ENCODE assay signal across 9 mouse cellular contexts in the genomic region with DNA sequence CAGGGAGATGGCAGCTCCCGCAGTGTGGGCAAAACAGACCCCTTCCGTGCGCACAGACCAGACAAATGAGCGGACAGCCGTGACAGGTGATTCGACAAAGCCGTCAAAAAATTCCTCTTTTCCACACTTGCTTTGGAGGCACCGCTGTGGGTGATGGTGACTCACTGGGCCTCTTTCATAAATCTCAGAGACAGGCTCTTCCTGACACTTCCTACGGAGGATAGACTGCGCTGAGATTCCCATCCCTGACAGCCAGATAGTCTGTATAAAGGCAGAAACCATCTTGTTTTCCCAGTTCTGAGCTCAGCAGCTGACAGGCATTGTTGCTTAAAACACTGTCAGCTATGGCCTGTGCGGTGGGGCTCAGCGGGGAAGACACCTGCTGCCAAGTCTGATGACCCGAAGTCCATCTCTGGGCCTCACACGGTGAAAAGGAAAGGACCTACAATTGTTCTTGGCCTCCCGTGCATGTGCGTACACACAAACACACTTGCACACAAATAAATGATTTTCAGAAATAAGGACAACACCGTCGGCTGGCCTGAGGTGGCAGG. TPM values are rescaled to one million over a fixed set of nuclear protein-coding genes. Genes with fewer than 3 reads are reported as not detected.
A peak's percentile ranks its signal among the peaks of the same experiment; 100 is the strongest.
DNase-seq lines count a peak whose midpoint lies in the region; ATAC-seq and TF ChIP-seq lines count a peak whose summit lies in the region.
"Had no signal": no experiment of that assay in that cellular context is flagged by ENCODE, and none has a peak within 500 bp of the region (broad histone marks: within the 10 kb centered on the region; RNA-seq: fewer than 3 reads in every experiment).

No protein-coding gene starts in this region.

- peak overlapping the region; percentile 66 for H3K4me3 ChIP-seq in E14TG2a.4 (replicated peaks; ENCODE audit: low read length)
- H3K4me3 ChIP-seq in embryonic facial prominence, embryonic 12.5 days, result no peak overlapping the region
- H3K4me3 ChIP-seq in limb, embryonic 12.5 days (replicated peaks), result no peak overlapping the region
- no peak overlapping the region for H3K4me3 ChIP-seq in liver, embryonic 12.5 days
- H3K4me3 ChIP-seq: megakaryocyte, embryonic 14.5 days had no signal

- H3K4me2 ChIP-seq in embryonic facial prominence, embryonic 12.5 days (replicated peaks), result peak overlapping the region; percentile 51
- H3K4me2 ChIP-seq in limb, embryonic 12.5 days, result peak overlapping the region; percentile 55
- no peak overlapping the region for H3K4me2 ChIP-seq in liver, embryonic 12.5 days

- peaks cover 38% of the 10 kb centered on the region for H3K27me3 ChIP-seq in E14TG2a.4 (ENCODE audit: insufficient read depth, low read length)
- 0 out of 2 replicates have a peak, but pooled peaks cover 3% of the 10 kb centered on the region for H3K27me3 ChIP-seq in embryonic facial prominence, embryonic 12.5 days
- H3K27me3 ChIP-seq in limb, embryonic 12.5 days, result peaks cover 21% of the 10 kb centered on the region
- H3K27me3 ChIP-seq in liver, embryonic 12.5 days (replicated peaks), result peaks cover 14% of the 10 kb centered on the region; the same call in 1 of the 2 replicates

- H3K36me3 ChIP-seq in E14TG2a.4 (ENCODE audit: insufficient read depth, low read length), result no peaks in the 10 kb centered on the region
- H3K36me3 ChIP-seq in embryonic facial prominence, embryonic 12.5 days, result no peaks in the 10 kb centered on the region
- no peaks in the 10 kb centered on the region for H3K36me3 ChIP-seq in limb, embryonic 12.5 days
- no peaks in the 10 kb centered on the region for H3K36me3 ChIP-seq in liver, embryonic 12.5 days

- peaks cover 34% of the 10 kb centered on the region for H3K4me1 ChIP-seq in E14TG2a.4 (replicated peaks; ENCODE audit: low read depth, low read length)
- H3K4me1 ChIP-seq in embryonic facial prominence, embryonic 12.5 days, result peaks cover 23% of the 10 kb centered on the region
- H3K4me1 ChIP-seq in limb, embryonic 12.5 days (replicated peaks), result peaks cover 34% of the 10 kb centered on the region
- H3K4me1 ChIP-seq in liver, embryonic 12.5 days, result peaks cover 23% of the 10 kb centered on the region

- H3K9me3 ChIP-seq in E14TG2a.4 (ENCODE audit: low read length), result no peaks in the 10 kb centered on the region
- H3K9me3 ChIP-seq in embryonic facial prominence, embryonic 12.5 days, result no peaks in the 10 kb centered on the region
- no peaks in the 10 kb centered on the region for H3K9me3 ChIP-seq in limb, embryonic 12.5 days
- no peaks in the 10 kb centered on the region for H3K9me3 ChIP-seq in liver, embryonic 12.5 days (replicated peaks)

- peak; percentile 89 for ATAC-seq in frontal cortex, adult (ENCODE audit: low TSS enrichment)
- no peak for ATAC-seq in embryonic facial prominence, embryonic 12.5 days (ENCODE audit: insufficient number of reproducible peaks, insufficient read depth, low FRiP score, low TSS enrichment)
- ATAC-seq in limb, embryonic 12.5 days (ENCODE audit: insufficient number of reproducible peaks, insufficient read depth, low FRiP score, low TSS enrichment, low read depth), result no peak
- no peak for ATAC-seq in erythroid progenitor cell, adult 5-6 weeks (replicated peaks; ENCODE audit: low FRiP score, poor library complexity, severe bottlenecking)
- ATAC-seq in liver, embryonic 12.5 days, result no peak

- H3K9ac ChIP-seq in embryonic facial prominence, embryonic 12.5 days, result no peak overlapping the region
- H3K9ac ChIP-seq in limb, embryonic 12.5 days (replicated peaks), result no peak overlapping the region
- no peak overlapping the region for H3K9ac ChIP-seq in liver, embryonic 12.5 days

- H3K27ac ChIP-seq in embryonic facial prominence, embryonic 12.5 days, result no peak overlapping the region; the same call in 1 of the 2 replicates
- H3K27ac ChIP-seq in limb, embryonic 12.5 days, result no peak overlapping the region
- H3K27ac ChIP-seq in liver, embryonic 12.5 days, result no peak overlapping the region

- WGBS in embryonic facial prominence, embryonic 12.5 days, result 70% methylated on average over 18 of the region's 18 CpGs
- 43% methylated on average over 18 of the region's 18 CpGs for WGBS in limb, embryonic 12.5 days
- 65% methylated on average over 18 of the region's 18 CpGs for WGBS in liver, embryonic 12.5 days (ENCODE audit: insufficient replicate concordance)

- no peak for TF ChIP-seq CTCF in E14TG2a.4 (conservative IDR thresholded peaks at IDR 0.05; ENCODE audit: low read length)

- DNase-seq in frontal cortex, postnatal 14 days (ENCODE audit: low spot score in 2 of 2), result no peak
- DNase-seq in thymus, postnatal 10 days (ENCODE audit: low spot score in 2 of 2), result no peak

RNA-seq across cellular contexts. Expression of gene Man1c1, which starts 43.4 kb away (rescaled TPM):
- 3.9 and 4.5 TPM in 2 replicates for polyA plus RNA-seq in embryonic facial prominence, embryonic 12.5 days (2016; fragmentation: Nextera tagmentation; extraction: Ambion mirVana)
- polyA plus RNA-seq in limb, embryonic 12.5 days (2016; fragmentation: Nextera tagmentation; extraction: Ambion mirVana), result 2.9 and 3.4 TPM in 2 replicates
- 2.9 TPM in 2 replicates for total RNA-seq in erythroid progenitor cell, adult 5-6 weeks (2015; ENCODE audit: low replicate concordance)
- 1.0 and 1.8 TPM in 2 replicates for total RNA-seq in erythroid progenitor cell, adult 5-6 weeks (2017; ENCODE audit: low replicate concordance)
- 3.2 and 3.5 TPM in 2 replicates for polyA plus RNA-seq in liver, embryonic 12.5 days (2016; fragmentation: Nextera tagmentation; extraction: Ambion mirVana)
